Mouse (Mus musculus) spleen, postnatal 14 days (tissue): ENCODE measurements around the gene Dgcr6.

ENCODE experiments used
- DNase-seq, 2 experiments: peaks; one replicate each; pipeline ENCODE4 v3.0.0; 2021 to 2022; ENCODE audit warnings: low spot score in 2 of 2

Gene Dgcr6

DNA sequence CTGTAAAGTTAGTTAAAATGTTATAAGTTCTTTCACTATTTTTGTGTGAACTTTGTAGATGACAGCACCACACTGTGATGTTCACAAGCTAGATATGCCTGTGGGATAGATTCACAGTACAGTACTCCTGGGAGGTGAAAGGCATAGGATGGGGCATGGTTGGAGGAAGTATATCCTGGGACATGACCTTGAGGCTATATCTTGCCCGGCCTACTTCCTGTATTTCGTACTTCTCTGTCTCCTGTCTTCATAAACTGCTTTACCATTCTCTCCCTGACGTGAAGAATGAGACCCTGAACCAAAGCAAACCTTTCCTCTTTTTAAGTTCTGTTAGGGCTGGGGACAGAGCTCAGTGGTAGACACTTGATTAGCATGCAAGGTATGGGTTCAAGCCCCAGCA is 65.6 kb downstream of the Dgcr6 start:
- no peak for DNase-seq

DNA sequence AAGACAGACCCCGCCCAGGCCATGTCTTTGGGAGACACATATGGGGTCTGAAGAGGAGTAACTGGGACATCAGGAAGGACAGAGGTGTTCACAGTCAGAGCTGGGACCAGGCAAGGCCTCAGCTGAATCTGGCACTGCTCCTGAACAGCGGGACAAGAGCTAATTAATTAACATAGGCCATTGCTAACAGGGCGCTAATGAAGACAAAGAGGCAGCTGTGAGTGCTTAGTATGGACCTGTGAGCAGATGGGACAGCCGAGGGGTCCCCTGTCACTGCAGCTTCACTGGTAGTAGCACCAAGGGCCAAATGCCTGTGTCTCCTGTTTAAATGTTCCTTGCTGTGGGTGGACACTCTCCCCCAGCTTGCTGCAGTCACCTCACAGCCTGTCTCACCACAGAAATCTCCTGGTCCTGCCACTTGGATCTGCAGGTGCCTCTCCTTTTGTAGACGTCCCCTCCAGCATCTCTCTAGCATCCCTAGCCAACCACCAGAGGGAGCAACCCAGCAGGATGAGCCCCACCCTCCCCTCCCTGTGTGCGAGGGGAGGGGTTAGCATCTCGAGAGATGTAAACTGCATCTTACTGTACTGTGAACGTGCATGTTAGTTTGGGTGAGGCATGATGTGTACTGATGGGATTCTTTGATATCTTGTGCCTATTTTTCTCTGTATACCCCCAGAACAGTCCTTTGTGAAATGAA is 66.5 kb downstream of the Dgcr6 start:
- no peak for DNase-seq
